Mouse (Mus musculus): ENCODE data around the gene Zbtb37. TPM values are rescaled to one million over a fixed set of nuclear protein-coding genes. Genes with fewer than 3 reads are reported as not detected.

Gene Zbtb37
- total RNA-seq (2021): 13.8 and 27.0 TPM in 2 replicates
- long read RNA-seq, partial matches to known transcripts: 1 of 7 reads
- long read RNA-seq, other reads (novel, unspliced or antisense): 5 of 7 reads

DNA sequence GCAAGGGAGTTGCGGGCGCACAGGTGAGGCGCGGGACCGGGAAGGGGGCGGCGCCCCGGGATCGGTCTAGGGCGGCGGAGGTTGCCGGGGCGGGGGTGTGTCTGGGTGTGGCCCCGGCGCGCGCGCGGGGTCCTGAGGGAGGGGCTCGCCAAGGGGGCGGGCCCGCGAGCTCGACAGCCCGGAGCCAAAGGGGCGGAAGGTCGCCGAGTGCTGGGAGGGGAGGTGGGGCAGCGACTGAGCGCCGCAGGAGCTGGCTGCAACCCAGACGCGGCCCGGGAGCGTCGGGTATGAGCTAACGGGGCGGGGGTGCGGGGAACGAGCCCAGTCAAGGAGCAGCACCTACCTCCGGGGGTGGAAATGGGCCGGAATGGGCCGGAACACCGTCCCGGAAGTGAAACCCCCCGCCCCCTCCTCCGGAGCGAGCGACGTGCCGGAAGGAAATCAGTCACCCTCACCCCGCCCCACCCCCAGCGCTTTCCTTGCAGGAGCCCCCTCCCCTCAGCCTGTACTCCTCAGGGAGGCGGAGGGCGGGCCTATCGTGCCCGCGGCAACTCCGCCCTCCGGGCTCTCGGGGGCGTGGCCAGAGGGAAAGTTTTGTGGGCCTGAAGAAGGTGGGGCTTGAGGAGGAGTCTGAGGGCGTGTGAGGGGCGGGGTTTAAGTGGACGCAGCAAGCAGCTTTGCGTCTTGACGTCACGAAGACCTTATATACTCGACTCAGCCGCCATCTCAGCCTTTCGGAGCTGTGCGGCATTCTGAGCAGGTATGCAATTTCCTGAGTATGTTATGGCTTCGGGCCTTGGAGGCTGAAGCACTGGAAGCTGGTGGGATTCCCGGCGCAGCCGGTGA, at the start of gene Zbtb37:
Gene Zbtb37, minus strand, starts transcription at position 415 of the 846 bp plus-strand sequence.
- DNase-seq: peak; percentile 97

DNA sequence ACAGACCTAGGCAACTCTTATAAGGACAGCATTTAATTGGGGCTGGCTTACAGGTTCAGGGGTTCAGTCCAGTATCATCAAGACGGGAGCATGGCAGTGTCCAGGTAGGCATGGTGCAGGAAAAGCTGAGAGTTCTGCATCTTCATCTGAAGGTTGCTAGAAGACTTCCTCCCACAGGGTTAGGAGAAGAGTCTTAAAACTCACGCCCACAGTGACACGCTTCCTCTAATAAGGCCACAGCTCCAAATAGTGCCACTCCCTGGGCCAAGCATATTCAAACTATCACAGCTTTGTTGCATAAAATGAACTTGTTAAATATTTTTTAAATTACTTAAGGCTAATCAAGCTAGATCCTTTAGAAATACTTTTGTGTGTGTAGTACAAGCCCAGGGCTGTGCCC, 42.6 kb upstream of the Zbtb37 start:
- DNase-seq: no peak

DNA sequence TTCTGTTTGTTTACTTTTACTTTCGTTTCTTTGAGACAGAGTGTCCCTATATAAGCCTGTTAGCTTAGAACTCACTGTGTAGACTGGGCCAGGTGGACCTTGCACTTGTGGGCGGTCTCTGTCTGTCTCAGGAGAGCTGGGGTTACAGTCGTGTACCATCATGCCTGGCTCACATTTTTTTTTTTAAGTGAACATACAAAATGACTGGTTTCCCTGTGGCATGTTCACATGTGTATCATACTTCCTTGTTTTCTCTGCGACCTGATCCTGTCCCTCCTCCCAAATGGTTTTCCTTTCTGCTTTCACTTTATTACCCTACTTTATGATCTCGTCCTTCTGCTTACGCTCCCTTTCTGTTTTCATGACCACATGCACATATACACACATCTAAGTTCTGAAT, 41.6 kb upstream of the Zbtb37 start:
- no peak for DNase-seq

DNA sequence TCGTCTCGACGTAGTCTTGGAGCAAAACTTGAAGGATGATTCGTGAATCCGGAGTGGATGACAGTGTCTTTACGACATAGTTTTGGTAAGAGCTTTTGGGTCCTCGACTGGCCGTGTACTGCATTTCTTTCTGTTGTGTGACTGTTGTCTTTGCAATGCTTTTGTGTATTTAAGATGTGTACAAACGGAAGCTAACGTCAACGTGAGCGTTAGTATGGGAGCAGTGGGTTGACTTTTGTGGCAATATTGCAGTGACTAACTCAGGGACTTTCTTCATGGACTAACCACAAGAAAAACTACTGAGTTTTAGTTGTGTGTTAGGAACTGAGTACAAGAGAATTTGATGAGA, 36.6 kb upstream of the Zbtb37 start:
- DNase-seq: no peak

DNA sequence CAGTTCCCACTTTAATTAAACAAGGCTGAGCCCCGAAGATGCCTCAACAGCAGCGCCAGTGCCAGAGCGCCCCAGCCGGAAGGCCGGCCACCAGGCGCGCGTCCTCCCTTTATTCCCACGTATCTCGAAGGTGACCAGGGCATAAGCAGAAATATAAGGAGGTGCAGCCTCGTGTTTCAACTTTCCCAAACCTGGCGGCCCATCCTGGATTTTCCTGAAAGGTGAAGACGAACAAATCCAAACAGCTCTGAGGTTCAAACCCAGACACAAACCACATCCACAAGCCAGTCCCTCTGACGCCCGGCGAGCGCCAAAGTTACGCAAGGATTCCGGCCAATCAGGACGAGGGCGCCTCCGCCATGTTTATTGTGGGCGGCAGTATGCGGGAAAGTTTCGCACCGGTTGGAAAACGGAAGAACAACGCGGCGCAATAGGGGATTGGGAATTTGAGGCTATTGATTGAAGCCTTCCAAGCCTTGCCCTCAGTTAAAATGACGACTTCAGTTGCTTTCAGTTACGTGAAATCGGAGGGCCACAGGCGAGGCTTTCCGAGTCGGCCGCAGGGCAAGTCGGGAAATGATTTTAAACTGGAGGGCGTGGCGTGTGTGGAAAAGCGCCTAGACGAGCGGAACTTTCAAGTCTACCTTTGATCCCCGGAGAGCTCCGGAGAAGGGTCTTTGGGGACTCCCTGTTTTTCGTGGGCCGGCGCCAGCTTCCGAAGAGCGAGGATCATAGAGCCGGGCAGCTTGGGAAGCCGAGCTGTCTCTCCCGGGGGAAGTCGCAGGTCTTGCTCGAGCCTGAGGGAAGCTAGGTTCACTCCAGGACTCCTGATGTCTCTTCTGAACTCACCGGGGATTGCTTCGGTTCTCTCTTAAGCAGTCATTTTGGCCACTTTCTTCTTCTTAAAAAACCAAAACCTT, 36.0 kb upstream of the Zbtb37 start, which contains the start of the genes Dars2 and Cenpl:
Gene Dars2, minus strand, starts transcription at position 307 of the 920 bp plus-strand sequence.
Gene Cenpl, plus strand, starts transcription at position 362 of the 920 bp plus-strand sequence.
- peak; percentile 94 for DNase-seq

DNA sequence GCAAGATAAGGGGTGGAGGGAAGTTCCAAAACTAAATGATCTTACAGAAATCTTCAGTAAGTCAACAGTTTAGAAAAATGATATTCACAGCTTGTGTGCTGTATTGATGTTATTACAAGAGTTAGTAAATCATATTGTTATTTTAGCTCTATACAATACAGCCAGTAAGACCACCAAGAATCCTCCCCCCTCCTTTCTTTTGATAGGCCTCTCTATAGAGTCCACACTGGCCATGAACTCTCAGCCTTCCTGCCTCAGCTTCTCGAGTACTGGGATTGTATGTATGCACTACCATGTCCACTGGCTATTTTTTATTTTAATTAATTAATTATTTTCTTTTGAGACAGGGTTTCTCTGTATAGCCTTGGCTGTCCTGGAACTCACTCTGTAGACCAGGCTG, 28.7 kb upstream of the Zbtb37 start:
- no peak for DNase-seq

DNA sequence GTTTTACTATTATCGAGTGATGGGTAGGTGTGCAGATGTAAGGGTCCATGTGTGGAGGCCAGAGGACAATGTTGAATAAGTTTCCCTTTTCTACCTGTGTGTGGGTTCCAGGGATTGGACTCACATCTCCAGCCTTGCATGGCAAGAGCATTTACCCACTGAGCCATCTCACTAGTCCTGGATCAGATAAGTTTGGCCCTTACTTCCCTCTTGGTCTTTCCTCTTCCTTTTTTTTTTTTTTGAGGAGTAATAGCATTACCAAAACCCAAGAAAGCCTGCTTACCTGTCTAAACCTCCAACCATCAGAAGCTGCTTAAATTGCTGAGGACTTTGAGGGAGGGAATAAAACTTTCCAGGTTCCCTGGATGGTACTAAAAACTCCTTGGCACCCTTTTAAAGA, 22.5 kb upstream of the Zbtb37 start:
- DNase-seq: no peak

DNA sequence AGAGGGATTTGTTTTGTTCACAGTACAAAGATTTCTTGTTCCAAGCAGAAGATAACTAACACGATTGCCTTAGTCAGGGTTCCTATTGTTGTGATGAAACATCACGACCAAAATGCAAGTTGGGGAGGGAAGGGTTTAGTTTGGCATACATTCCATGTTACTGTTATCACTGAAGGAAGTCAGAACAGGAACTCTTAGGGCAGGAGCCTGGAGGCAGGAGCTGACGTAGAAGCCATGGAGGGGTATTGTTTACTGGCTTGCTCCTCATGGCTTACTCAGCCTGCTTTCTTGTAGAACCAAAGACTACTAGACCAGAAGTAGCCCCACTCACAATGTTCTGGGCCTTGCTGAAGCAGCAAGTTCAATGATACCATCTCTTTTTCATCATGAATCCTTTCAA, 12.3 kb upstream of the Zbtb37 start:
- no peak for DNase-seq

DNA sequence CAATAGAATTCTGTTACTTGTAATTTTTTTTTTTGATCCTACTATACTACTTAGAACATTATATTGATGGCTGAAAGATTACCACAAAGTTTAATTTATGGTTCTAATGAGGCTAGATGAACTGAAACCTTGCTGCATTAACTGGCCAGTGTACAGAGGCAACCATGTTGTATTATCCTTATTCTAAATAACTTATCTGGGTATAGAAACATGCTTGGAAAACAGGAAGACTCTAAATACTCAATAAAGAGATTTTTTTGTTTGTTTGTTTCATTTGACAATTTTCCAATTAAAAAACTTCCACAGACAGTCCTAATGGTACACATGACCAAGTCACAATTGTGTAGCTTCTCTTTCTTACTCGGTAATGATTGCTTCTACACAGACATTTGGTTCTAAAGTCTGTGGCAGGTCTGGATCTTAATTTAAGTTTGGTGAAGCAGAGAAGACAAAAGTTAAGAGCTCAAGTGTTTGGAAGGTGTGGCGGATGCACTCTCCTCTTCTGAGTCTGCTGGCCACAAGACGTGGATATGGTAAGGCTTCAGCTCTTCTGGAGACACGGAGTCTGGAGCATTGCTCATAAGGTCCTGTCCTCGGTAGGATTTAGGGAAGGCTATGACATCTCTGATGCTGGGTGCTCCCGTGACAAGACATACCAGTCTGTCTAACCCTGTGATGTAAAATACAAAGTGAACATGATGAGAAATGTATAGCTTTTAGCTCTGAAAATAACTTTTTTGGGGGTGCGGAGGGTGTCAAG, 6.8 kb upstream of the Zbtb37 start:
- DNase-seq: no peak

DNA sequence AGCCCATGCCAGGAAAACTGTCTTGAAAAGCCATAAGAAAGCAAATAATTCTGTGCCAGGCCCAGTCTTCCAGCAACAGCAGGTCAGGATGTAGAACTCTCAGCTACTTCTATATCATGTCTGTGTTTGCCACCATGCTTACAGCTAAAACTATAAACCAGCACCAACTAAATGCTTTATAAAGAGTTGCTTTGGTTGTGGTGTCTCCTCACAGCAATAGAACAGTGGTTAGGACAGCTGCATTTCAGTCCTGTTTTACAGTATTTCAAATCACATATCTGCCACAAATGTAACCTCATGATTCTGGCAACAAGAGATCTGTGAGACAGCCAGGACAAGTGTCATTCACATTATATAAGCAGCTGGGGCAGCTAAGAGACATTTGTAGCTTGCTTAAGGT, 6.2 kb upstream of the Zbtb37 start:
- no peak for DNase-seq

DNA sequence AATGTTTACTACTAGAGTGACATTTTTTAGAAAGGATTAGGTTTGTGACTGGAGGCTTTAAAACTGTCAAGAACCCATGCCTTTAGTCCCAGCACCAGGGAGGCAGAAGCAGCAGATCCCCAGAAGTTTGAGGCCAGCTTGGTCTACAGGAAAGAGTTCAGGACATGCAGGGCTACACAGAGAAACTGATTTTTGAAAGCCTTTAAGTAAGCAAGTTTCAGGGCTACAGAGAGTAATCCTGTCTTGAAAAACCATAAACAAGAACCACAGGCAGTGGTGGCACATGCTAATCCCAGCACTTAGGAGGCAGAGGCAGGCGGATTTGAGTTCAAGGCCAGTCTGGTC, 5.7 kb upstream of the Zbtb37 start:
- no peak for DNase-seq

DNA sequence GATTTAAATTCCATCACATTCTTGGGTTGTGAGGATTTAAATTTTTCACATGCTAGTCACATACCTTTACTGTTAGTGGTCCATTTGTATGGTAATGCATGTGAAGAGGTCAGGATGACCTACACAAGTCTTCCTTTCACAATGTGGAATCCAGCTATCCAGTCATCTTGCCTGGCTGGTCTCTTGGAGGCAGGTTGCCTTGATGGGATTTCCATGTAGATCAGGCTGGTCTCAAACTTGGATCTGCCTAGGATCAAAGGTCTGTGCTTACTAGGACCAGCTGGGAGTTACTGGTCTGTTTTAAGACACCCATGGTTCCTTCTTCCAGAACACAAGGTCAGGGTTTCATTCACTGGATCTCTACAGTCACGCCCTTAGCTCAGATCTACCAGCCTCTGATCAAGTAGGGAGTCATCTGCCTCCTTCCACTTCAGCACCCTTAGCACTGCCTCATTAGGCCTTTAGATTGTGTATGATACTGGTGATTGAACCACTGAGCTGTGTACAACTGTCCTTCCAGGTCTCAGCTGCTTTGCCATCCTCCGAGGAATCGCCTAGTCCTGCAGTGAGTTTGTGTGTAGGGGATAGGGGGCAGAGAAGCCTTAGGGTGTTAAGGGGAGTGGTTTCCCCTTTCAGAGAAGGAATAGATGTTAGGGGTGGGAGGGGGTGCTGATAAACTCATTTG, 5.2 kb upstream of the Zbtb37 start:
- DNase-seq: no peak

DNA sequence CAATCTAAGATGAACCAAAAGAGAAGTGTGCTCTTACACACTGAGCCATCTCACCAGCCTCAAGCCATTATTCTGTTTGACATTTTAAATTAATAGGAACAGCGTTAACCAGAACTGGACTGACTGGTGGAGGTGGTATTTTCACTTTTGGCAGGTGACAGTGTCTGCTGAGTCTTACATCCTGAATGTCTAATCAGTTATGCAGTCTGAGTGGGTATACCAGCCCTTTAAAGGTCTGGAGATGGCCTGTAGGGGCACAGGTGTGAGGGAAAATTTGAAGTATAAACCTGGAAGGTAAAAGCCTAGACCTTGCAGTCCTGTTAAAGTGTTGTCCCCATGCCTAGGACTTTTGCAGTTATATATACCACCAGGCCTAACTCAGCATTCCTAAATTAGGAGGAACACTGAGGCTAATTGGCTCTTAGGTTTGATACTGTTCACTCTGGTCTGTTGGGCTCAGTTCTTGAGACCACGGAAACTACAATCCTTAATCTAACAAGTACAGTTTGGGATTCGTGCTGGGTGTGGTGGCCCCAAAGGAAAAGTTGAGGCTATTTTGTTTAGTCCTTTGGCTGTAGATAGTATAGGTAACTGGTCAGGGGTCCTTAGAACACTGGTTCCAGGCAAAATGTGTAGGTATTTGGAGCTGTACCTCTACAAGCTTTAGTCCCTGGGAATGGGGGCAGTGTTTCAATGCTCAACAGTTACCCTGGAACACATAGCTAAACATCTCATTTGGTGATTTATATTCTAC, 4.5 kb upstream of the Zbtb37 start:
- no peak for DNase-seq

DNA sequence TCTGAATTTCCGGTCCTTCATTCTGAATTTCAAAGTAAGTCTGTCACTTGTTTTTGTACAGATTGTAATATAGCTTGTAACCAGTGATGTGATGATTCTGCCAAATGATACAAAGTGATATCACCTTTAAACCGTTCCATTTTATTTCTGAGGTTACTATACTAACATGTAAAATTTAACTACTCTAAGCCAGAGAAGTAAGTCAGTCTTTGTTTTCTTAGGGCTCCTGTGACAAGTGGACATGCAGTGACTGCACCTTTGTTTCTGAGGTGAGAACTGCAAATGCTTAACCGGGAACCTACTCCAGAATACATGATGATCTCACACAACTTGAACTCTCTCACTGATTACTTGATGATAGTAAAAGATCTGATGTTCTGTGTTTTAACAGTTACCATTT, 3.4 kb upstream of the Zbtb37 start:
- no peak for DNase-seq

DNA sequence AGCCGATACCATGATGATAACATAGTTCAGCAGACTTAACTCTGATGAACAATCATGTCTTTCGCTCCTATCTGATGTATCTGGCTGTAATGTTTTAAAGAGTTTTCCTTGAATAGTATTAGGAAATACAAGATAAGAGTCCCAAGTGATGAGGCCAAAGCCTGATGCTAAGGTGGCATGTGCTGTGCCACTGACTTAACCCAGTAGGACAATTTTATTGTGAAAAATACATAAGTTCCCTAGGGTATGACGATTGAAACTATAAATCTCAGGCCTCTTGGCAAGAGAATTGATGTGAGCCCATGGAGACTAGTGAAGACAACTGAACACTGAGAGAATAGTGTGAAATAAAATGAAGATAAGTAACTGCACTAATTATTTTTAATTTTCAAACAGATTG, 3.0 kb upstream of the Zbtb37 start:
- no peak for DNase-seq

DNA sequence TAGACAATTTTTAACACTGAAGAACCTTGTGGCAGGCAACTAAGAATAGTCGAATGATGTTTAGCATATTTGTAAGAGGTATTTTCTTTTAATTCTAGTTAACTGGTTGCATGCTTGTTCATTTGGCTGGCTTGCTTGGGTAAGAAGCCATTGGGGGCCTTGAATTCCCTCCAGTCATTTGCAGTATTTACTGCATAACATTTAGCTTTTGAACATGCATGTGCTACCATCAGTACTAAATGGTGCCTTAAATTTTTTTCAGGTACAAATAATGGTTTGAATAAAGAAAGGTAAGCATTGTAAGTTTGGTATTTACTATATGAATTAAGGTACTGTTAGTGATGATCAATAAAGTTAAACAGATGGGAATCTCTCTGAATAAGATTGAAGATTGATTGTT, 2.4 kb upstream of the Zbtb37 start:
- no peak for DNase-seq

DNA sequence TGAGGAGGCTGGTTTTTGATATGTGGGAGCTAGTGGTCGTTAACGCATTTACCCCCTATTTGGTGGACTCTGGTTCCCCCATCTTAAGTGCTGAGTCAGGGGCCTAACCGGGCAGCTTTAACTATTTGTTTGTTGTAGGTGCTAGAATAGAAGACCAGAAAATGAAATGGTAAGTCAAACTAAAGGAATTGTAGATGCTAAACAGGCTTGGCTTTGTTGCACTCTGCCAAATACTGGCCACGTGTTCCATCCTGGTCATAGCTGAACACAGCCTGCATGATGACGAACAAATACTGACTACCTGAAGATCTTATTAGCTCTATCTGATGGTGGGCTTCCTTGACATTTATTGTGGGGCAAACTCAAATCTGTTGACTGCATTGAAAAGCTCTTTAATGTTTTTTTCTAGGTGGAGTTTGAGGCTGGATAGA, 1.8 kb upstream of the Zbtb37 start:
- DNase-seq: peak; percentile 8

DNA sequence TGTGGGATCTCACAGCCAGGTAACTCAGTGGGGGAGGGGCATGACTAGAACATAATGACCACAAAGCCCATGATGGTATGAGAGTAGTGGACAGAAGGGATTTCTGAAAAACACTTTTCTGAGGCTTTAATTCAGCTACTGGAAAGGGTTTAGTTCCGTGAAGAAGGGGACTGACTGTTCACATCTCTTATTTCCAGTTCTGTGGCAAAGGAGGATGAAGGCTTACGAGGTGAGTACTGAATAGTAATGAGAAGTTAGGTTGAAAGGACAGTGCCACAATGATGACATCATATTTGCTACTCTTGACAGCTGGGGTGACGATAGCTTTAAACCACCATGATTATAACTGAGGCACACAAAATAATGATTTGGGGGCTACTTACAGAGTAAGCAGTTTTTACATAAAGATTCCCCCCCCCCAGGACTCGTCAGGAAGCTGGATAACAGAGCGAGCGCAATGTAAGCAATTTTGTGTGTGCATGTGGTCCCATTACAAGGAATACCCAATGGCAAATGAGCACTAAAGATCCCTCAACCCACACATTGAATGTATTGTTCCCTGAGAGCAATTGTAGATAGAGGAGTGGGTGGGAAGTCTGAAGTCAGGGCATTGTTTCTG, 1.2 kb upstream of the Zbtb37 start:
- no peak for DNase-seq

DNA sequence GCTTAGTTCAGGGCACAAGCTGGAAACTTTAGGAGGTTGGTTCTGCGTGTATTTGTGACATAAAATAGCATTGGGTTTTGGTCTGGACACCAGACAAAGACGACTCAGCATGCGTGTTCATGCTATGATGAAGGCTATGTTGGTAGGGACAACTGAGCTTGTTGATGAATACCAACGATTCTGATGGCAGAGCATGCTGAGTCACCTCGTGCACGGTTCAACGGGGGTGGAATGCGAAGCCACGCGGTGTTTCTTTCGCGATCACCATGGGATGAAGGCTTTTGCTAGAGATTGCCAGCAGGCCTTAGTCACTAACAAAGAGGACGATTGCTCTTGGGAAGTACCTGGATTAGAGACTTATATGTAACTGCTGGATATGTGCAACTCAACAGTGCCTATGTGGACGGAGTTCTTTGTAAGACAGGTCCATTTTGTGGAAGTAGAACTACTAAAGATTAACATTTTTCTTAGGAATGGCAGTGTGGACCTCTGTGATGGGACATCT, 684 bp upstream of the Zbtb37 start:
- DNase-seq: peak; percentile 23

DNA sequence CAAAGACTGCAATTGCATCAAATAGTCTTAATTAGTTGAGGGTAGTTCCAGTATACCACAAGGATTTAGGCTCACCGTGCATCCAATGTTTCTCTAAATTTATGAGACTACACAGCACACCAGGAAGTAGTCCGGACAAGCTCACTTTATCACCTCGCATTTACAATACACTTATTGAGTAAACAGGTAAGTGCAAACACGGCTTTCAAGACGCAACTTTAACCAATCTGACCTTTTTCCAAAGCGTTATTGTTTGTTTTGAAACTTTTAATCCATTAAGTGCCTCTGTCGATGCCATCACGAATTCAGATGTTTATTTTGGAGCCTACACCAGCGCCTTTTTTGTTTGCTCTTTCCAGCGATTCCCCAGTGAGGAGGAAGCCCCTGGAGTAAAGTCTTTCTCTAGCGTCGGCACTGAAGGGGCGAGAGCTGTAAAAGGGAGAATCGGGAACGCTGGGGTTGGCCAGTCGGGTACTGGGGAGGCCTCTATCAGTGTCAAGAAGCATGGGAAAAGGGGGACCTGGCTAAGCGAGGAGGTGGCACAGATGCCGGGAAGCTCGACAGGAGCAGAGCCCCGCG, 704 bp downstream of the Zbtb37 start:
- no peak for DNase-seq

Data from adrenal gland, postnatal 25 days (tissue).